Mouse (Mus musculus) limb, embryonic 11.5 days (tissue): ENCODE measurements around the gene Fgd6. TPM values are rescaled to one million over a fixed set of nuclear protein-coding genes. Genes with fewer than 3 reads are reported as not detected.

Source experiments
- ATAC-seq: fragments of 200-750 bp; cut with Nextera tagmentation; 2 replicates; pipeline ENCODE4 v1.8.0; 2017; ENCODE audit warnings: low read depth; ENCODE audit not compliant: insufficient number of reproducible peaks, low FRiP score, low TSS enrichment
- DNase-seq: peaks from one replicate; pipeline ENCODE4 v3.0.0-alpha.2; 2015; ENCODE audit warnings: low spot score
- H3K27ac ChIP-seq: fragments of 300-500 bp; sonication (generic); replicated peaks from 2 replicates; pipeline ENCODE4 v1.5.1; 2014; ENCODE audit warnings: low read depth, mild to moderate bottlenecking, low read length
- H3K27me3 ChIP-seq: fragments of 300-500 bp; sonication (generic); 2 replicates; pipeline ENCODE4 v1.6.1; 2014; ENCODE audit warnings: mild to moderate bottlenecking, low read length, mixed read lengths; ENCODE audit not compliant: control insufficient read depth, insufficient read depth
- H3K36me3 ChIP-seq: fragments of 300-500 bp; sonication (generic); 2 replicates; pipeline ENCODE4 v1.6.1; 2014; ENCODE audit warnings: mild to moderate bottlenecking, low read length, moderate library complexity, mixed read lengths; ENCODE audit not compliant: control insufficient read depth, insufficient read depth
- H3K4me1 ChIP-seq: fragments of 300-500 bp; sonication (generic); 2 replicates; pipeline ENCODE4 v1.6.1; 2014; ENCODE audit warnings: low read length, mixed read lengths; ENCODE audit not compliant: control insufficient read depth, insufficient read depth
- H3K4me2 ChIP-seq: fragments of 300-500 bp; sonication (generic); 2 replicates; pipeline ENCODE4 v1.6.1; 2014; ENCODE audit warnings: low read depth, mild to moderate bottlenecking, moderate library complexity; ENCODE audit not compliant: severe bottlenecking
- H3K4me3 ChIP-seq: fragments of 300-500 bp; sonication (generic); 2 replicates; pipeline ENCODE4 v1.5.1; 2014; ENCODE audit warnings: low read depth, low read length
- H3K9ac ChIP-seq: fragments of 300-500 bp; sonication (generic); 2 replicates; pipeline ENCODE4 v1.6.1; 2014; ENCODE audit warnings: mild to moderate bottlenecking, low read length
- H3K9me3 ChIP-seq: fragments of 300-500 bp; sonication (generic); 2 replicates; pipeline ENCODE4 v1.6.1; 2016; ENCODE audit warnings: low read length; ENCODE audit not compliant: control insufficient read depth
- WGBS: fragments of 180-500 bp; shearing (Covaris S2); extraction: QIAGEN DNeasy Blood & Tissue Kit; methylation state at CpG from one replicate; pipeline ENCODE4 v1.1.7; 2014; 5-methylcytosine and 5-hydroxymethylcytosine counted together
- polyA plus RNA-seq: library from polyadenylated mRNA; unstranded; fragments of >200 nt; fragmentation: Nextera tagmentation; extraction: Ambion mirVana; gene quantifications from 2 replicates; pipeline ENCODE4 v1.2.1, GENCODE M21; 2014

The Fgd6 gene
- polyA plus RNA-seq, 1 experiment from 2014 or later = 6.5 TPM

DNA sequence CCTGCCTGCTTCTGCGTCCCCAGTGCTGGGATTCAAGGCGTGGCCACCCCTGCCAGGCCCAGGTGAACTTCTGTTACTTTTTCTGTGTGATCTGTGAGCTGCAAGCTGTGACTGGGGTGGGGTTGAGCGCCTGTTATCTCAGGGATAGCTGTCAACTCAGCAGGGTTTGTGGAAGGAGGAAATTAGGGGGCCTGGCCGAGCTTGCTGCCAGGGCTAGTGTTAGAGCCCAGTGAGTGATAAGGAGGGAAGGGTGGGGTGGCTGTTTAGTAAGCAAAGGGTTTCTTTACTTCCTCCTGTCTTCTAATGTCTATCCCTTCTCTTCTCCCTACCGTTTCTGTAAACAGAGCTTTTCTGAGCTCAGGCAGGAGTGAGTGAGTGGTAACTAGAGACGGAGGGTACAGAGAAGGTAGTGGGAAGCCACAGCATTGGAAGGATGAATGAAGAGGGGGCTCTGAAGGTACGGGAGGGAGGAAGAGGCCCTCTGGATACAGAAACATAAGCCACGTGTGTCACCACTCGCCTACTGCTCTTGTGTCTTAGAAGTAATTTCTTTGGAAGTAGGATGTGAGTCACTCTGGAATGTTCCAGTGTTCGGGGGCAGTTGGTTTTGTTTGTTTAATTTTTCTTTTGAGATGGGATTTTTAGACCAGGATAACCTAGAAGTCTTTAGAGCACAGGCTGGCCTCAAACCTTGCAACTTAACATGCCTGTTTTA is 12.2 kb downstream of the Fgd6 start:
- peaks cover 2% of the 10 kb centered on the region; the same call in 1 of the 2 replicates for H3K36me3 ChIP-seq
- no peaks in the 10 kb centered on the region for H3K27me3 ChIP-seq
- H3K27ac ChIP-seq = no peak overlapping the region; the same call in 1 of the 2 replicates
- no peak for ATAC-seq
- H3K9ac ChIP-seq = no peak overlapping the region
- 46% methylated on average over 10 of the region's 10 CpGs for WGBS
- H3K9me3 ChIP-seq = no peaks in the 10 kb centered on the region
- no peak overlapping the region for H3K4me3 ChIP-seq
- H3K4me1 ChIP-seq = no peaks in the 10 kb centered on the region
- DNase-seq = no peak
- no peak overlapping the region for H3K4me2 ChIP-seq

- Histone ChIP-seq H3K27ac (no peak overlapping the region), H3K4me2 (no peak overlapping the region), H3K4me3 (no peak overlapping the region), H3K4me1 (no peaks in the 10 kb centered on the region), H3K36me3 (peaks cover 2% of the 10 kb centered on the region; the same call in 1 of the 2 replicates), H3K27me3 (no peaks in the 10 kb centered on the region), H3K9me3 (no peaks in the 10 kb centered on the region), H3K9ac (no peak overlapping the region)
- no peak for DNase-seq
- ATAC-seq = no peak
- 79% methylated on average over 8 of the region's 8 CpGs for WGBS
These were observed 13.3 kb downstream of the Fgd6 start for GRCm38 (mm10) chr10:94049121-94049520.

DNA sequence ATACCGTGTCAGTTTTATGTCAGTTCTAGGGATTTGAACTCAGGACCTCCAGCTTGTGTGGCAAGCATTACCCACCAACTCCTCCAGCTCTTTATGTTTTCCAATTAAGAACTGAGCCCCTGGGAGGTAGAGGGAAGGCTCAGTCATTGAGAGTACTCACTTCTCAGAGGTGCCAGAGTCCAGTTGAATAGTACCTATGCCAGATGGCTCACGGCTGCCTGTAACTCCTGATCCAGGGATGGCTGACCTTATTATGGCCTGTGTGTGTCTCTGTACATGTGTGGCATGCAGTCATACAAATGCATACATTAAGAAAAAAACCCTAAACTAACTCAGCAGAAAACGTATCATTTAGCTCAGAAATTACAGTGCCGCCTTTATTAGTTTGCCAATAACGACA is 14.9 kb downstream of the Fgd6 start:
- ATAC-seq (no peak), DNase-seq (no peak)
- H3K9me3 ChIP-seq = no peaks in the 10 kb centered on the region
- no peak overlapping the region for H3K4me2 ChIP-seq
- H3K36me3 ChIP-seq = peaks cover 2% of the 10 kb centered on the region; the same call in 1 of the 2 replicates
- no peak overlapping the region for H3K27ac ChIP-seq
- no peak overlapping the region for H3K9ac ChIP-seq
- no peak overlapping the region for H3K4me3 ChIP-seq
- H3K27me3 ChIP-seq = no peaks in the 10 kb centered on the region
- 92% methylated on average over 5 of the region's 5 CpGs for WGBS
- H3K4me1 ChIP-seq = no peaks in the 10 kb centered on the region

GRCm38 (mm10) chr10:94056487-94056886 is 20.7 kb downstream of the Fgd6 start:
- Histone ChIP-seq H3K9ac (no peak overlapping the region), H3K4me3 (no peak overlapping the region), H3K27me3 (no peaks in the 10 kb centered on the region), H3K9me3 (no peaks in the 10 kb centered on the region), H3K4me1 (no peaks in the 10 kb centered on the region), H3K27ac (no peak overlapping the region), H3K36me3 (no peaks in the 10 kb centered on the region), H3K4me2 (no peak overlapping the region)
- DNase-seq (no peak), ATAC-seq (no peak)
- 79% methylated on average over 6 of the region's 6 CpGs for WGBS

DNA sequence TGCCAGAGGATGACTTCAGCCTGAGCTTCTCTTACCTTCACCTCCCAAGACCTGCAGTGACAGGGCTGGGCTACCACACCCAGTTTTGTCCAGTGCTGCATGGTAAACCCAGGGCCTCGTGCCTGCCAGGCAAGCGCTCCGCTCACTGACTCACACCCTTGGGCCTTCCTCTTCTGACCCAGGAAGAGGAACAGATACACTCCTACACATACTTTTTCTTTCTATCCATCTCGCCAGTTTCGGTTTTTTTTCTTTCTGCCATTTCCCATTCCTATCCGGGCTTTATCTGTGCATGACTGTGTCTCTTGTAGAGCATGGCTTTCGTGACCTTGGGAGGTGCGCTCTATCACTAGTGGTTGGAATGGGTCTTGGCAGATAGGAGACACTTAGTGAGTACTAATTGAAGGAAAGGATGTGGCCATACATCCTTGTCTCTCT is 23.8 kb downstream of the Fgd6 start:
- H3K4me2 ChIP-seq = no peak overlapping the region
- no peak overlapping the region for H3K4me3 ChIP-seq
- H3K27me3 ChIP-seq = no peaks in the 10 kb centered on the region
- DNase-seq (no peak), ATAC-seq (no peak)
- 92% methylated on average over 8 of the region's 8 CpGs for WGBS
- no peak overlapping the region for H3K9ac ChIP-seq
- H3K27ac ChIP-seq = no peak overlapping the region
- H3K36me3 ChIP-seq = no peaks in the 10 kb centered on the region
- no peaks in the 10 kb centered on the region for H3K9me3 ChIP-seq
- H3K4me1 ChIP-seq = 0 out of 2 replicates have a peak, but pooled peaks cover 2% of the 10 kb centered on the region

GRCm38 (mm10) chr10:94060190-94060589 is 24.4 kb downstream of the Fgd6 start:
- 71% methylated on average over 8 of the region's 8 CpGs for WGBS
- Histone ChIP-seq H3K27me3 (no peaks in the 10 kb centered on the region), H3K36me3 (no peaks in the 10 kb centered on the region), H3K9ac (no peak overlapping the region), H3K4me2 (no peak overlapping the region), H3K9me3 (no peaks in the 10 kb centered on the region), H3K4me3 (no peak overlapping the region), H3K4me1 (0 out of 2 replicates have a peak, but pooled peaks cover 2% of the 10 kb centered on the region), H3K27ac (no peak overlapping the region)
- DNase-seq (no peak), ATAC-seq (no peak)

GRCm38 (mm10) chr10:94062357-94062756 is 26.6 kb downstream of the Fgd6 start:
- Histone ChIP-seq H3K36me3 (no peaks in the 10 kb centered on the region), H3K27ac (no peak overlapping the region), H3K9me3 (no peaks in the 10 kb centered on the region), H3K4me2 (no peak overlapping the region), H3K4me3 (no peak overlapping the region), H3K9ac (no peak overlapping the region), H3K27me3 (no peaks in the 10 kb centered on the region), H3K4me1 (0 out of 2 replicates have a peak, but pooled peaks cover 2% of the 10 kb centered on the region)
- WGBS = 87% methylated on average over 5 of the region's 5 CpGs
- ATAC-seq = no peak
- no peak for DNase-seq

DNA sequence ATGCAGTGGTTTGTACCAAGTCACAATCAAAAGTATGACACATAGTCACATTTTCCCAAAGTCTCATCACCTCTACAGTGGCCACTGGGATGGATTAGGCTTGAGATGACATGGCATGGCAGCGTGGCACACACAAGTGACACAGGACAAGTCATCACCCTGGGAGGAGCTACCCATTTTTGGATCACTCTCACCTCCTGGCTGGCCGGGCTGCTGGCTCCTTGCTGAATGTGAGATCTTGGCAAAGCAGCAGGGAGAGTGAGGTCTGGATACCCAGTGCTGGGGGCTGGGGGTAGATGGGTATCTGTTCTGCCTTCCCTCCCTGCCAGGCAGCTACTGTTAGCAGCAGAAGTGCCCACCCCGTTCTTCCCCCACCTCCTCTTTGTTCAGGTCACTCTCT is 31.1 kb downstream of the Fgd6 start:
- Histone ChIP-seq H3K9me3 (no peaks in the 10 kb centered on the region), H3K4me3 (no peak overlapping the region), H3K4me2 (no peak overlapping the region), H3K4me1 (peaks cover 8% of the 10 kb centered on the region), H3K27me3 (no peaks in the 10 kb centered on the region), H3K27ac (no peak overlapping the region), H3K9ac (no peak overlapping the region), H3K36me3 (no peaks in the 10 kb centered on the region)
- no peak for DNase-seq
- no peak for ATAC-seq
- 78% methylated on average over 3 of the region's 3 CpGs for WGBS

- Histone ChIP-seq H3K4me3 (no peak overlapping the region), H3K36me3 (no peaks in the 10 kb centered on the region), H3K9me3 (no peaks in the 10 kb centered on the region), H3K9ac (no peak overlapping the region), H3K27me3 (no peaks in the 10 kb centered on the region), H3K4me1 (peaks cover 21% of the 10 kb centered on the region), H3K4me2 (no peak overlapping the region), H3K27ac (no peak overlapping the region)
- ATAC-seq (no peak), DNase-seq (no peak)
- 85% methylated on average over 5 of the region's 5 CpGs for WGBS
These were observed 32.9 kb downstream of the Fgd6 start for GRCm38 (mm10) chr10:94068701-94069100.
